Mouse (Mus musculus): ENCODE data around the gene Lypd6b. TPM values are rescaled to one million over a fixed set of nuclear protein-coding genes. Genes with fewer than 3 reads are reported as not detected.

Gene Lypd6b
- total and polyA plus RNA-seq, 2 experiments from 2014 or later: 13.9 to 21.8 TPM

DNA sequence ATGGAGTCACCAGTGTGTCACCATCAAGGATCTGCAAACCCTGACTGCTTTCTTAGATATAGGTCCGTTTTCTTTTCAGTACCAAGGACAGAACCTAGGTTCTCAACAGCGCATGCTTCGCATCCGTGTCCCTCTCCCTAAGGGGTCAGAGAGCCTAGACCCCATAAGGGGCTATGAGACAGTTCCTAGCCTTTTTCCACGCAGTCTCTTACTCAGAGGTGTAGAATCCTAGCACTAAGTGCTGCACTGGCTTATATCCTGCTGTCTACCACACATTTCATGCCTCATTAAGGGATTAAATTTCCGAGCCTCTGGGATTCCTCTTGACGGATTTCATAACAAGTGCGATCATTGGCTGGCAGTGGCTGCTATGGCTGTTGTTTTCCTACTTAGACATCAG lies 134.5 kb downstream of the Lypd6b start:
- DNase-seq (ENCODE audit: low spot score) (no peak), ATAC-seq (no peak)
- no peaks in the 10 kb centered on the region for H3K9me3 ChIP-seq (ENCODE audit: low read length)
- H3K27me3 ChIP-seq (ENCODE audit: insufficient read depth, low read length): no peaks in the 10 kb centered on the region
- H3K4me2 ChIP-seq (ENCODE audit: low read depth, low read length): no peak overlapping the region
- H3K36me3 ChIP-seq (ENCODE audit: insufficient read depth, low read length): no peaks in the 10 kb centered on the region
- no peak for TF ChIP-seq CTCF (IDR thresholded peaks at IDR 0.05; ENCODE audit: low read depth)
- no peak overlapping the region for H3K9ac ChIP-seq (replicated peaks; ENCODE audit: low read length)
- no peak overlapping the region for H3K4me3 ChIP-seq (ENCODE audit: low read length)
- H3K27ac ChIP-seq: no peak overlapping the region
- no peaks in the 10 kb centered on the region; the same call in 1 of the 2 replicates for H3K4me1 ChIP-seq (ENCODE audit: insufficient read depth, low read length)
- 56% methylated on average over 8 of the region's 8 CpGs for WGBS

DNA sequence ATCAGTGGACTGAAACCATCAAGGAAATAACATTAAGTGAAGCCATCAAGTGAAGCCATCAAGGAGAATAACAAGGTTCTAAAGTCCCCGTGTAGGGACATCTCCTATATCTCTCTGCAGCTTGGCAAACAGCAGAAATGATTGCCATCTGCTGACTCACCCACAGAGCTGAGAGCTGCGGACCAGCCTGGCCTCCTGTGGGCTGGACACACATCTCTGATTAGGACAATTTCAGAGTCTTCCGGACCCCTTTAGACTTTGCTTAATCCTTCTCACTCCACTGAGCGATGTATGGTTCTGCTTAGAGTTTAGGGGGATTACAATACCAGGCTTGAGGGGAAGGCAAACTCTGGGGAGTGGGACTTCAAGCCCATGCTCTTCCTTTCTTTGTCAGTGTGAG lies 135.3 kb downstream of the Lypd6b start:
- no peak overlapping the region for H3K27ac ChIP-seq
- H3K9me3 ChIP-seq (ENCODE audit: low read length): no peaks in the 10 kb centered on the region
- no peak for TF ChIP-seq CTCF (IDR thresholded peaks at IDR 0.05; ENCODE audit: low read depth)
- H3K4me2 ChIP-seq (ENCODE audit: low read depth, low read length): no peak overlapping the region
- no peaks in the 10 kb centered on the region for H3K27me3 ChIP-seq (ENCODE audit: insufficient read depth, low read length)
- no peak overlapping the region for H3K9ac ChIP-seq (replicated peaks; ENCODE audit: low read length)
- DNase-seq (ENCODE audit: low spot score): no peak
- no peaks in the 10 kb centered on the region; the same call in 1 of the 2 replicates for H3K4me1 ChIP-seq (ENCODE audit: insufficient read depth, low read length)
- 39% methylated on average over 4 of the region's 4 CpGs for WGBS
- peak; percentile 38 for ATAC-seq
- no peak overlapping the region for H3K4me3 ChIP-seq (ENCODE audit: low read length)
- no peaks in the 10 kb centered on the region for H3K36me3 ChIP-seq (ENCODE audit: insufficient read depth, low read length)

DNA sequence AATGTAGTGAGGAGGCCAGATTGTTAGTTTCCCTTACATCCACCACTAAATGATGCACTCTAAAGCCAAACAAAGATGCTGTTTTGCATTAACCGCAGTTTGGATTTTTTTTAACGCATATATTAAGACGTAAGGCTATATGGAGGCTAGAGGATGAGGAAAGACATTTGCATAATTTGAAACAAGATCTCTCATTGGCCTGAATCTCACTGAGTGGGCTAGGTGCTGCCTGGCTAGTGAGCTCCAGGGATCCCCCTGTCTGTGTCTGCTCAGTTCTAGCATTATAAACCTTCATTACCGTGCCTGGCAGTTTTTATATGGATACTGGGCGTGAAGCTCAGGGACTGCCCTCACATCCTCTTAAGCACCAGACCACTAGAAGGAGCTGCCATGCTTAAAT lies 138.7 kb downstream of the Lypd6b start:
- Histone ChIP-seq H3K36me3 (ENCODE audit: insufficient read depth, low read length) (no peaks in the 10 kb centered on the region), H3K27me3 (ENCODE audit: insufficient read depth, low read length) (no peaks in the 10 kb centered on the region), H3K4me1 (ENCODE audit: insufficient read depth, low read length) (no peaks in the 10 kb centered on the region), H3K9me3 (ENCODE audit: low read length) (no peaks in the 10 kb centered on the region), H3K9ac (replicated peaks; ENCODE audit: low read length) (no peak overlapping the region), H3K27ac (no peak overlapping the region), H3K4me3 (ENCODE audit: low read length) (no peak overlapping the region), H3K4me2 (ENCODE audit: low read depth, low read length) (no peak overlapping the region)
- TF ChIP-seq CTCF (IDR thresholded peaks at IDR 0.05; ENCODE audit: low read depth): no peak
- DNase-seq (ENCODE audit: low spot score) (no peak), ATAC-seq (no peak)
- 68% methylated on average over 5 of the region's 5 CpGs for WGBS

DNA sequence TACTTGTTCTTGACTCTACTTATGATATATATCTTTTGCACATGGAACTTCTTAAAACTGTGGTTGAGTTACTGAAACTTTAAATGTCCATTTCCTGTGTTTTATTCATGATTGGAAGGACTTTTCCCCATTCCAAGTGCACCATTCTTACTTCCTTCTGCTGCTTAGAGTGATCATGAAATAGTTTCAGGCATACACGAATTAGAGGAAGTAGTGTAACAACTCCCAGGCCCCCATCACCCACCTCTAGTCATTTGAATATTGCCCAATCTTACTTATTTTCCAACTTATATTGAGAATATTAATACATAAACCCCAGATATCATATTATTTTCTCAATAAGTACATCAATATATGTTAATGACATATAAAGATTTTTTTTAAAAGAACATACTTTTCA lies 139.9 kb downstream of the Lypd6b start:
- Histone ChIP-seq H3K4me1 (ENCODE audit: insufficient read depth, low read length) (no peaks in the 10 kb centered on the region), H3K4me3 (ENCODE audit: low read length) (no peak overlapping the region), H3K27ac (no peak overlapping the region), H3K9me3 (ENCODE audit: low read length) (no peaks in the 10 kb centered on the region), H3K27me3 (ENCODE audit: insufficient read depth, low read length) (no peaks in the 10 kb centered on the region), H3K9ac (replicated peaks; ENCODE audit: low read length) (no peak overlapping the region), H3K36me3 (ENCODE audit: insufficient read depth, low read length) (no peaks in the 10 kb centered on the region), H3K4me2 (ENCODE audit: low read depth, low read length) (no peak overlapping the region)
- 75% methylated on average over 1 of the region's 1 CpGs for WGBS
- ATAC-seq: no peak
- TF ChIP-seq CTCF (IDR thresholded peaks at IDR 0.05; ENCODE audit: low read depth): no peak
- DNase-seq (ENCODE audit: low spot score): no peak

DNA sequence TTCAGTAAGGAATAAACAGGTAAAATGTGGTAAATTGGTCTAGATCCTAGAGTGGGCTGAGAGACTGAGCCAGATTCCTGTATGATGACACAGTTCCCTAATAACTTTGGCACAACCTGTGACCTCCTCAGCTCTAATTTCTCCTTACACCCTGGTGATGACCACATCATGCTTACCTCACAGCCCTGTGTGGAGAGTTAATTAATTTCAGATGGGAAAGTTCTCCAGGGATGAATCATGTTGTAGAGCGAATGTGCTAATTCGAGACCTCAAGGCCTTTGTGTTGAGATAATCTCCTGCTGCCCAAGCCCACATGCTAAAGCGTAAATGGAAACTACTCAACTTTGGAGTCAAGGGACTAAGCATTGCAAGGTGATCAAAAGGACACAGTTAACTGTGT lies 142.4 kb downstream of the Lypd6b start:
- Histone ChIP-seq H3K27me3 (ENCODE audit: insufficient read depth, low read length) (no peaks in the 10 kb centered on the region), H3K36me3 (ENCODE audit: insufficient read depth, low read length) (no peaks in the 10 kb centered on the region), H3K9ac (replicated peaks; ENCODE audit: low read length) (no peak overlapping the region), H3K4me3 (ENCODE audit: low read length) (no peak overlapping the region), H3K9me3 (ENCODE audit: low read length) (no peaks in the 10 kb centered on the region), H3K4me2 (ENCODE audit: low read depth, low read length) (no peak overlapping the region), H3K27ac (no peak overlapping the region), H3K4me1 (ENCODE audit: insufficient read depth, low read length) (no peaks in the 10 kb centered on the region)
- WGBS: 89% methylated on average over 3 of the region's 3 CpGs
- no peak for TF ChIP-seq CTCF (IDR thresholded peaks at IDR 0.05; ENCODE audit: low read depth)
- no peak for DNase-seq (ENCODE audit: low spot score)
- ATAC-seq: no peak

DNA sequence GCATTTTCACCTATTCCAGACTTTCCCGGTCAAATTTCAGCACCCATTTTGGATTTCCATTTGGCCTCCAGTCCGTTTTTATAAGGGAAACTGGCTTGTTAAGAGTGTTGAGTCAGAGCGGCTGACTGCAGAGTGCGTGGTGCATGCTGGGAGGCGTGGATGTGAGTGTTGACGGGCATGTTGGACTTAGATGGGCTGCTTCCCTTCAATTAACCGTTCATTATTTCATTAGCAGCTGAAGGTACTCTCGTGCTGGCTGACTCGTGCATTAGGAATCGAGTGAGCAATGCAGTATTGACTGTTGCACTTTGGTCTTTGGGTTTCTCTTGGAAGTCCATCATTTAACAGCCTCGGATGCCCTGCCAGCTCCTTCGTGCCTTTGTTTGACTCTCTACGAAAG lies 150.1 kb downstream of the Lypd6b start:
- ATAC-seq: no peak
- TF ChIP-seq CTCF (IDR thresholded peaks at IDR 0.05; ENCODE audit: low read depth): no peak
- H3K9ac ChIP-seq (replicated peaks; ENCODE audit: low read length): no peak overlapping the region
- no peaks in the 10 kb centered on the region for H3K27me3 ChIP-seq (ENCODE audit: insufficient read depth, low read length)
- no peak overlapping the region for H3K4me3 ChIP-seq (ENCODE audit: low read length)
- DNase-seq (ENCODE audit: low spot score): no peak
- no peak overlapping the region for H3K27ac ChIP-seq
- 72% methylated on average over 13 of the region's 13 CpGs for WGBS
- no peaks in the 10 kb centered on the region for H3K36me3 ChIP-seq (ENCODE audit: insufficient read depth, low read length)
- H3K4me1 ChIP-seq (ENCODE audit: insufficient read depth, low read length): no peaks in the 10 kb centered on the region
- H3K9me3 ChIP-seq (ENCODE audit: low read length): no peaks in the 10 kb centered on the region
- no peak overlapping the region for H3K4me2 ChIP-seq (ENCODE audit: low read depth, low read length)

DNA sequence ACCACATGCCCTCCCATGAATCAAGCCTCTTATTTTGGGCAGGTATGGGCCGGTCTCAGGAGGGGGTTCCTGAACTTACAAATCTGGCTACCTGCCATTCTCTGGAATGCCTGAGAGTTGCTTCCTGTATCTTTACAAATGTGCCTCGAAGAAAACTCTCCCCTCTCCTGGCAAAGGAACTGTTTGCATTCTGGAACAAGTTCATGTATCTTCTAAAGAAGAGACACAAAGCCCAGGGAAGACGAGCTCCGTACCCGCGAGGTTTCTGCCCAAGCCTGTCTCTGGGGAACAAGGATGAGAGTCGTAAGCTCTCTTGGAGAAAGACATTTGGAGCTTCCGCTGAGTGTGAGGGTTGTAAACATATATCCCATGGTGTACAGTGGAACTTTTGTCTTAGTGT lies 150.8 kb downstream of the Lypd6b start:
- 64% methylated on average over 8 of the region's 8 CpGs for WGBS
- no peaks in the 10 kb centered on the region for H3K4me1 ChIP-seq (ENCODE audit: insufficient read depth, low read length)
- no peak for TF ChIP-seq CTCF (IDR thresholded peaks at IDR 0.05; ENCODE audit: low read depth)
- no peak overlapping the region for H3K4me2 ChIP-seq (ENCODE audit: low read depth, low read length)
- no peaks in the 10 kb centered on the region for H3K9me3 ChIP-seq (ENCODE audit: low read length)
- no peak overlapping the region for H3K9ac ChIP-seq (replicated peaks; ENCODE audit: low read length)
- H3K36me3 ChIP-seq (ENCODE audit: insufficient read depth, low read length): no peaks in the 10 kb centered on the region
- H3K27me3 ChIP-seq (ENCODE audit: insufficient read depth, low read length): no peaks in the 10 kb centered on the region
- no peak for DNase-seq (ENCODE audit: low spot score)
- H3K4me3 ChIP-seq (ENCODE audit: low read length): no peak overlapping the region
- ATAC-seq: no peak
- H3K27ac ChIP-seq: no peak overlapping the region

Measured in hindbrain, postnatal 0 days (tissue).